Mouse (Mus musculus): ENCODE measurements around the gene Armcx2. TPM values are rescaled to one million over a fixed set of nuclear protein-coding genes. Genes with fewer than 3 reads are reported as not detected.

Armcx2 gene
- polyA plus RNA-seq (2012; rRNA removed), result 6.9 and 7.2 TPM in 2 replicates

DNA sequence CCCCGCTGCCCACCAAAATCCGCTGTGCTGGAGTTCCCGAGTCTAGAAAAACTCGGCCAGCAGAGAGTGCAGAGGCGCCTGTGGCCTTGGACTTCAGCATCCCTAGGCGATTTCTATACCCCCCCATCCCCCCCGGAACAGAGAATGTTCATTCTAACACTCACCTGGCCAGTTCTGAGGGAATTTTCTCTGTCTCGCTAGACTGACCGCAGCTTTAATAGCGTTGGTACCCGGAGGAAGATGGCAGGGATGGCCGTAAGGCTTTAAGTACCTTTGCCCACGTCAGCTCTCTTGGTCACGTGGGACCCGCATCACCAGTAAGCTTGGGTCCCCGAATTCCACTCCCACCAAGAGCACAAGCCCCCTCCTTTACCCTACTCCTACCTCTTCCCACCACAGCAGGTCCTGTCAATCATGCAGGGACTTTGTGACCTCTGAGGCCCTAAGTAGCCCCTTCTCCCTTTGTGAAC lies at the start of gene Armcx2:
TSS of gene Armcx2 (minus strand) at position 467 of the 470 bp plus-strand sequence.

GRCm38 (mm10) chrX:134756434-134757292 lies 52.4 kb downstream of the Armcx2 start, which contains the start of gene Armcx3:
TSS of gene Armcx3 (plus strand) at chrX:134756595.

Other genes starting within 250 kb of the Armcx2 start
- gene Btk, start 225.7 kb downstream of the Armcx2 start, polyA plus RNA-seq (2012; rRNA removed), result 10.7 and 10.9 TPM in 2 replicates
- 914 and 1,142 TPM in 2 replicates for gene Rpl36a, start 223.6 kb downstream of the Armcx2 start, polyA plus RNA-seq (2012; rRNA removed)
- 1.8 TPM in 2 replicates for gene Gla, start 208.1 kb downstream of the Armcx2 start, polyA plus RNA-seq (2012; rRNA removed)
- 35.6 and 36.2 TPM in 2 replicates for gene Hnrnph2, start 208.0 kb downstream of the Armcx2 start, polyA plus RNA-seq (2012; rRNA removed)
- gene Armcx4, start 122.7 kb downstream of the Armcx2 start, polyA plus RNA-seq (2012; rRNA removed), result 2.0 and 2.1 TPM in 2 replicates
- gene Armcx1, start 91.3 kb downstream of the Armcx2 start, polyA plus RNA-seq (2012; rRNA removed), result 5.6 and 6.2 TPM in 2 replicates
- 3.3 and 3.5 TPM in 2 replicates for gene Armcx6, start 57.8 kb downstream of the Armcx2 start, polyA plus RNA-seq (2012; rRNA removed)
- gene Armcx3, start 52.6 kb downstream of the Armcx2 start, polyA plus RNA-seq (2012; rRNA removed), result 13.6 and 14.2 TPM in 2 replicates
- 0.07 and 0.08 TPM in 2 replicates for gene Nxf2, start 155.5 kb upstream of the Armcx2 start, polyA plus RNA-seq (2012; rRNA removed)
- 0.41 and 0.56 TPM in 2 replicates for gene Zmat1, start 200.0 kb upstream of the Armcx2 start, polyA plus RNA-seq (2012; rRNA removed)